Mouse (Mus musculus) fibroblast of lung, adult 2 months (primary cell): ENCODE data around the gene Cdh23.

ENCODE experiments used
- DNase-seq: peaks from one replicate; pipeline ENCODE4 v3.0.0-alpha.2; 2011; ENCODE audit warnings: low read depth

Gene Cdh23

DNA sequence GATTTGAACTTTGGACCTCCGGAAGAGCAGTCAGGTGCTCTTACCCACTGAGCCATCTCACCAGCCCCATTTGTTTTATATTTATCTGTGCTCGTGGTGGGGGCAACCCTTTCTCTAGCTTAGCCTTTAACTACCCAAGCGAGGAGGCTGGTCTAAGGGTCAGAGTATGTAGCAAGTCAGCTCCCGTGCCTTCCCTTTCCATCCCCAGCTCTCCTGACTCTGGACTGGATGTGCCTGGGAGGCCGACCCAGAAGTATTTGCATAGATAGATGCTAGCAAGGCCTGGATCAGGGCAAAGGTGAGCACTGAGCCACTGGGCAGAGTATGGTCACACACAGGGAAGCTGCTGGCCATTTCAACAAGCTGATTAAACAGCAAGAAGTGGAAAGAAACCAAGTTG is 12.5 kb upstream of the Cdh23 start:
- no peak for DNase-seq

DNA sequence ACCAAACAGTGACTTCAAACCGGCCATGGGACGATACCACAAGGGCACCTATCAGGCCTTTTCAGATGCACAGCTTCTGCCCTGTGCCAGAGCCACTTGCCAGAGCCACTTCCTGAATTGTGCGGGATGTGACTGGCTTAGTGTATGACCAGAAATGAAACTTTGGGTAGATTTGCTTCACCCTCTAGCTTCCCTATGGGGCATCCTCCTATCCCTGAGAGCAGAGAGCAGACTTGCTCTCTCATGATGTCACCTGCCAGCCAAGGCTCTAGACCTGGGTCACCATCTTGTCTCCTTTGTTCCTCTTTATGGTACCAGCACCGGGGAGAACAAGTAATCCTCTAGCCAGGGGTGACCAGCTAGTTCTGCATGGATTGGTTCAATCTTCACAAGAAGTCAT is 10.0 kb upstream of the Cdh23 start:
- DNase-seq = no peak

DNA sequence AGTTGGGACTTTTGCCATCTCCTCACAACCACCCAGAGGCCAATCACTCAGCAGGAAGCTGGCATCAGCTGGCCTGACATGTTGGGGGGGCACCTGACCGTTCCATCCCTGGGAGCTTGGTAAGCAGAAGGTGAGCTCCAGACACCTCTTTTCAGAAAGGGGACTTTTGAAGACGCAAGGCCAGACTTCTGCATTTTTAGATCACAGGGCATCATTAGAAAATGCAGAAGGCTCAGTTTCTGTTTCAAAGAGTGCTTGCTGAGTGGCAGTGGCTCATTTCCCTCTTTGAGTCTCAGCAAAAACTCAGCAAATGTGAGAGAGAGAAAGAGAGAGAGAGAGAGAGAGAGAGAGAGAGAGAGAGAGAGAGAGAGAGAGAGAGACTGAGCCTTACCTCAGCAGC is 8.8 kb upstream of the Cdh23 start:
- DNase-seq = no peak

DNA sequence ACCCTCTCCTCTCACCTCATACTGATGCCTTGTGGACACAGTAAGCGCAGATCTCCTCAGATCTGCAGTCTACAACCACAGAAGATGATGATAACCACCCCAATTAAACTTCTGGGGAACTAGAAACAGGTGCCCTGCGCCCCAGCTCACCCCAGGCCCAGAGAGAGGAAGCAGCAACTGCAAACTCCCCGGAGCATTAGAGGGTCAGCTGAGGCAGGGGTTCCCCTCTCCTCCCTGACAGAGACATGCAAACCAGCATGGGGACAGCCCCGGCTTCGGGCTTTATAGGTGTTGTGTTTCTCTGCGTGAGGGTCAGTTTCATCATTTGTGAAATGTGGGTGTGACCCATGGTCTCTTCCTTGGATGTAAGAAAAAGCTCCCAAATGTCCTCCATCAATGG is 1.5 kb upstream of the Cdh23 start:
- DNase-seq = no peak

DNA sequence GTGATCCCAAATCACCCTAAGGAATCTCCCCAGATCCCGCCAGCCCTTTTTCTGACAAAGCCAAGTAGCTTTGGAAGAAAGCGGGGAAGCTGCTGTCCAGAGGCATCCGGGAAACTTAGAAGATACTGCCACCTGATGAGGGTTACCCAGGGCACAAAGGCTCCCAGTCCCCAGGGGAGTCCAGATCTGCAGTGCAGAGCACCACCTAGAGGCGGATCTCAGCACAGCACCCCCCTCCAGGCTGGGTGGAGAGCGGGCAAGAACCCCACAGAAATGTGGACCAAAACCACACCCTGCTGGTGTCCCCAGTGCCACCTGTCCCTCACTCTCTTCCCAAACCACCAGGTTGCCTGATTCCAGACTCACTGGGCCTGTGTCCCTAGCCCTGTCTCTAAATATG is 685 bp upstream of the Cdh23 start:
- DNase-seq = no peak

DNA sequence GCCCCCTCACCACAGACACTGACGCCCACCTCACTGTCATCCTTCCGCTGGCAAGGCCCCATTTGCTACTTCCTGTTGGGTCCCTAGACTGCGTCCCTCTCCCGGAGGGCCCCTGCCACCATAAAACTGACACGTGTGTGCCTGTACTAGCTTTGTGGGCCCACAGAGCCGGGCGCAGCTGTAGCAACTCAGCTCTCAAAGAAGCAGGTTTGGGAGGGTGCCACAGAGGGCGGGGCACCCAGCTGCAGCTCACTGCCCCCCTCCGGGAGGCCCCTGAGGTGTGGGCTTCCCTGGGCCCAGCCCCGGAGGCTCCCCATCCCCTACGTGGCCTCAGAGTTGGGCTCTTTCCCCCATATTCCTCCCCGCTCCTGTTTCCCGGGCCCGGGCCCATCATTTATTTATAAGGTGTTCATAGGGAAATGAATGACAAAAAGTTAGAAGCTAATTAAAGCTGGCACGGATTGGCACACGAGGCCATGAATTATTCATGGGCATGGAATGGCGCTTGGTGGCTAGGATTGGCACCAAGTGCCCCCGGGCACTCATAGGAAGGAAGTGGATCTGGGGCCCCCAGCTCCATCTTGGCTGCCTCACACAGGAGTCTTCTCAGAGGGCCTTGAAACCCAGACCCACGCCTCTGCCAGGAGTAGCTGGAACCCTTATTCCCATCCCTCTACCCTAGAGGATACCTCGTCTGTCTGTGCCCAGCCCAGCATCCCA is 4.5 kb downstream of the Cdh23 start:
- no peak for DNase-seq

DNA sequence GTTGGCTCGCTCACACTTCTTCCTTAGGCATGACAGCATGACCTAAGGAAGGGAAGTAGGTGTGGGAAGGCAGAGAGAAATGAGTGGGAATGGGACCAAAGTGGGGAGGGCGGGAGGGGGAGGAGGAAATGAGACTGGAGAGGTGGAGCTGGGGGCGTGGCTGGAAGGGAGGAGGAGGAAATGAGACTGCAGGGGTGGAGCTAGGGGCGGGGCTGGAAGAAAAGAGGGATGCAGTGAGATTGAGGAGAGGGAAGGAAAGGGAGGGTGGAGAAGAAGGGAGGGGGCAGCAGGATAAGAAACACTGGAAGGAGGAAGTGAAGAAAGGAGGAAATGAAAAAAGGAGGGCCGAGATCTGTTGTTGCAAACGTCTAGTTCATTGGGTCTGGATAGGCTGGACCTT is 5.3 kb downstream of the Cdh23 start:
- DNase-seq = no peak

DNA sequence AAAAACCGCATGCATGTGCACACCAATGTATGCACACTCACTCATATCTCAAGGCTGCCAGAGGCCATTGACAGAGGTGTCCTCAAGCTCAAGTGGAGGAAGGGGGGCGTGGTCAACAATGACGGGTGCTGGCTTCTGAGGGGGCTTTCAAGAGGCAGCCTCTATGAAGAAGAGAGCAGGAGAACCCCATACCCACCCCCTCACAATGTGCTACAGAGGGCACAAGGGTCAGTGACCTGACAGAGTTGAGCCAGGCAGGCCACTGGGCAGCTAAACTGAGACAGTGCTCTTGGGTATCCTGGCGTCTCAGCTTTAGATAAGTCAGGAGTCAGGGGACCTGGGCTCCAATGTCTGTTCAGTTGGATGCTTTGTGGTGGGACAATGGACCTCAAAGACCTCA is 6.9 kb downstream of the Cdh23 start:
- DNase-seq = no peak

DNA sequence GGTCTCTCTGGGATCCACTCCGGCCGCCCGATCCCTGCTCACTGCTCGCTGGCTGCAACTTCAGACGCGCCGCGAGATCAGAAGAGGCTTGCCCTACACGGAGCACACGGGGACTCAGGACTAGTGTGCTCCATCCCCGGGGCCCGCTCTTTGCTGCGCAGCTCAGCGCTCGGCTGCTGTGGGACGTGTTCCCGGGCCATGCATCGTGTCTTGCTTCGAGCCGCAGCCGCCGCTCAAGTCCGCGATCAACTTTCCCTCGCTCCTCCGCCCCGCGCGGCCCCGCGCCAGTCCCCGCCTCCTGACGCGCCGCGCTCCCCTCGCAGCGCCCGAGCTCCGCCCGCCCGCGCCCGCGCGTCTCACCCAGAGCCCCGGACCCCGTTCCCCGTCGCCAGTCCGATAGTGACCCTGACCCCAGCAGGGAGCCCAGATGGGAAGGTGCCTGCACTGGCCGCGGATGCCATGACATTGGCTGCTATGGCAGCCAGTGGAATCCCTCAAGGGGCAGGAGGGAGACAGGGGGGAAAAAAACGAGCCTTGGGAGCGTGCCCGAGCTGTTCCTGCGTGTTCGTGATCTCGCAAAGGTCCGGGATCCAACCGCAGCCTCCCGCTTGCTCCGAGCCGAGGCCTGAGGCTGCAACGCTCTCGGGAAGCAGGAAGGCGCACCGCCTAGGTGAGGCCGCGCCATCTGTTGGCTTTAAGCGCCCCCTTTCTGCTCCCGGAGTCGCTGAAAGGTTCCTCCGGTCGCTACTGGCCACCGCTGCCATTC is 9.1 kb downstream of the Cdh23 start:
- DNase-seq = no peak

DNA sequence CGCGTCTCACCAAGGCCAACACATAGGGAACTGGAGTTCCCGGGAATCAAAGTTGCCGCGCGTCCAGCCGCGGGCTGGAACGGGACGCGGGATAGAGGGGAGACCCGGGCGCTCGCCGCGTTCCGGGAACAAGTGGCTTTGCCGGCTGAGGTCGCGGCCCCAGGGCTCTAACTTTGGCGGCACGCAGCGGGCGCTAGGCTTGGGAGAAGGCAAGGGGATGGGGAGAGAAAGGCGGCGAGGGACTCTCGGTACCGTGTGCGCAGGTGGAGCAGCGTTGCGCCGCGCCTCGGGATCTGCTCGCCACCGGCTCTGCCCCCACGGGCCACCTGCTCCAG is 9.7 kb downstream of the Cdh23 start:
- DNase-seq = no peak

DNA sequence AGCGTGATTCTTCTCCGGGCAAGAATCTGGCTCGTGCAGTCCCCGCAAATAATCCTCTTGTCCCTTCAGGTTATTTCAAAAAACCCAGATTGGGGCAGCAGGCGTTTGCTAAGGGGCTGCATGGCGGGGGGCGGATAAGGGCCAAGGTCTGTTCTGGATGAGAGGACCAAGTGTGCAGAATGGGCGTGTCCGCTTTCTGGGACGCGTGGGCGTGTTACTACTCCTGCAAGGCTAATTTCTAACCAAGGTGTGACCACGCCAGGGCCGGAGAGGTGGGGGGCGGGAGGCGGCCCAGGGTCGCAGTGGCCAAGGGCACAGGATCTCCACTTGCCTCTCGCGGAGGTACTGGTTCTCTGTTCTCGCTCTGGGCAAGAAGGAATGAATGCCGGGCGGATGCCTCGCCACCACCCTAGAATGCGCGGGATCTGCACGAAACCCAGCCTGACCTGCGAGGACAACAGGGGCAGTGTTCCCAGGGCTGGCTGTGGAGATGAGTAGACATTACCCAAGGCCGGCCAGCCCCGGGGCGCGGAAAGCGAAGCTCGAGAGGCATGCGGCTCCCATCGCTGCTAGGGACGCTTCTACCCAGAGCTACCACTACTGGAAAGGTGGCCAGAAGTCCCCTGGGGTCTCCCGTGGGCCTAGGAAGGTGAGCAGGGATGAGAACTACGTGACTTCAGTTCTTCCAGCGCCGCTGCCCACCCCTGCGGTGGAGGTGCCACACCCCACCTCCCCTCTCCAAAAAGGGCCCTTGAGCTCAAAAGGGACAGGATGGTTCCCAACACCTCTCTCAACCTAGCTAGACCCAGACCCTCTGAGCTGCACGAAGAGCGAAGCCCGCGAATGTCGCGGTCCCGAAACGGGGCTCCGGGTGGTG is 10.3 kb downstream of the Cdh23 start:
- no peak for DNase-seq

DNA sequence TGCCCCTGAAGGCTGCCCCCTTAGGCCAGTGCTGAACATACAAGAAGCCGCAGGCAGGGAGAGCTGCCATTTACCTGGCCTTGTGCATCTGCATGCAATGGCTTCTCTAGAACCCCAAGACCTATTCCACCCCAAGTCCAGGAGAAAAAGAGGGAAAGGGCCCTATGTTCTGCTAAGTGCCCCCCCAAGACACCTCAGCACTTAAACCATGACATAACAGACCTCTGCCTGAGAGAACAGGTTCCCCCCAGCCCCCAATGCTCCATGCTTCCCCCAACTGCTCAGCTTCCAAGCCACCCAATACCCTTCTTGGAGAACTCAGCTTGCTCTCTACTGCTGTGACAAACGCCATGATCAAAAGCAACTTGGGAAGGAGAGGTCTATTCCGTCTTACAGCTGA is 17.4 kb downstream of the Cdh23 start:
- no peak for DNase-seq

DNA sequence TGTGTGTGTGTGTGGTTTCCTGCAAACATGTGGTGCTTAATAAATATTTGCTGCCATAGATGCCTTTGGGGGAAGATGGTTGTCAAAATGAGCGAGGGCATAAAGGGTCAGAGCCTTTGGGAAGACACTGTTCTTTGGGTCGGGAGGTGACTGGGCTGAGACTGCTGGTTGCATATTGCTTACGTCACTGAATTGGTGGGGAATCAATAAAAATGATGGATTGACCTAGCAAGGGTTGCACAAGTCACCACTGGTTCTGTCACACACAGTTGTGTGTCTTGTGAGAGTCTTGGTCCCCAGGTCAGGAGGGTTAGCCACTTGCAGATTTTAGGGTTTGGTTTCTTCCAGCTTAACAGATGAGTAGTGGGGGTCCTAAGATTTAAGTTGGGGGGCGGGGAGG is 19.0 kb downstream of the Cdh23 start:
- DNase-seq = no peak

DNA sequence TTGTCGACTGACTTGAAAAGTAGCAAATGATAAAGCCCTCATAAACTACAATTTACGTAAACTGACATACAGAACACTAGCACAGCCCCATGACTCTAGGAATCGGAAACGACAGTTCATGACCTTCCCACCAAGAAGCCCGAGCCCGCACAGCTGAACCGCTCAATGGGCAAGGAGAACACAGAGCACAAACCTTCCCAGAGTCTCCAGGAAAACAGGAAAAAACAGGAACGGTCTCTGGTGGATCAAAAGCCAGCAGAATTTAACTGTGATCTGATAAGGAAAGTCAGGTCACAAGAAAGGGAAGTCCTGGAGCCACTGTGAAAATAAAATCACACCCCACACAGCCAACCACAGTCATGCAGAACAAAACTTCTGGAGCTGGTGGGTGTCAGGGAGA is 26.1 kb downstream of the Cdh23 start:
- no peak for DNase-seq

DNA sequence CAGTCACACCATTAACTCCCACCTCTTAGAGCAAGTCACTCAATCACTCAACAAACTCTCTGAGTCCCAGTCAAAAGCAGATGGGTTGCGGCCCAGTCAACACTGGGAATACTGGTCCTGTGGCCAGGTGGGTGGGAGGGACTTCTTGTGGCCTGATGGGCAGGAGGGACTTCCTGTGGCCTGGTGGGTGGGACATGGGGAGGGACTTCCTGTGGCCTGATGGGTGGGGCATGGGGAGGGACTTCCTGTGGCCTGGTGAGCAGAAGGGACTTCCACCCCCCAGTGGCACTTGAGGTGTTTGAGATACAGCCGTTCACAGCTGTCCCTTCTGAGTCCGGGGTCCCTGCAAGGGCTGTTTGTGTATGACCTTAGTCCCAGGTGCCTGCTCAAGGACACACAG is 27.7 kb downstream of the Cdh23 start:
- DNase-seq = no peak

DNA sequence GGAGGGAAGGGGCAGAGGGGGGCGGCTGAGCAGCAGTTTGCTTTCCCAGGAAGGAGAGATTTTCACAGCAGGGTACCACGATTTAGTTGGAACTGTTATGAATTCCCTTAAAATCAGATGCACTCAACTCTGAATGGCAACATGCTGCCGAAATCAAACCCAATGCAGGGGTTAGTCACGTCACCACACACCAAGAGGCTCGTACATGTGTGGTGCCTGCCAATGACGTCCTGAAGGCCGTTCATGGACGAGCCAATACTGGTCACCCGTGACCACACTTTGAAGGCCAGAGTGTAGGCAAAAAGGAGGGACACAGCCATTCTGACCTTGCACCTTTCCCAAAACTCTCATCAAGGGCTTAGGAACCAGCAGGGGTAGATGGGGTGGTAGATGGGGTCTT is 35.3 kb downstream of the Cdh23 start:
- DNase-seq = no peak

DNA sequence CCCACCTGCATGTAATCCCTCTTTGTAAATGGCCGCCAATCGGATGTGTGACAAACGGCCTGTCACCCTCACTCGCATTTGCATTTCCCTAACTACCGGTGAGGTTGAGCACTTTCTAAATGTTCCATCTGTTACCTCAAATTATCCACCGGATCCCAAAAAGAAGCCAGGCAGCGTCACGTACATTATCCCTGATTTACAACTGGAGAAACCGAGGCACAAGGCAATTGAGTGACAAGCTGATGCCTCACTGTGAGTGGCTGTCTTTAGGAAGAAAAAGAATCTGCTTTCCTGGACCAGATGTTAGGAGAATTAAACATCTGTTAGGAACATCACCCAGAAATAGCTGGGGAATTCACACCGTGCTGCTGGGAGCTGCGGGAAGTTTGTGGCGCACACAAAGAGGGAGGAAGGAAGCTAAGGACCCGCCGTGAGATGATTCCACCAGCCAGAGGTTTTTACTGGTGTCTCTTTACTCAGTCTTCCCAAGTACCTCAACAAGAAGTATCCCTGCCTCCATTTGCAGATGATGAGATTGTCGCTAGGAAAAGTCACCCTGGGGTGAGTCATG is 36.8 kb downstream of the Cdh23 start:
- no peak for DNase-seq

DNA sequence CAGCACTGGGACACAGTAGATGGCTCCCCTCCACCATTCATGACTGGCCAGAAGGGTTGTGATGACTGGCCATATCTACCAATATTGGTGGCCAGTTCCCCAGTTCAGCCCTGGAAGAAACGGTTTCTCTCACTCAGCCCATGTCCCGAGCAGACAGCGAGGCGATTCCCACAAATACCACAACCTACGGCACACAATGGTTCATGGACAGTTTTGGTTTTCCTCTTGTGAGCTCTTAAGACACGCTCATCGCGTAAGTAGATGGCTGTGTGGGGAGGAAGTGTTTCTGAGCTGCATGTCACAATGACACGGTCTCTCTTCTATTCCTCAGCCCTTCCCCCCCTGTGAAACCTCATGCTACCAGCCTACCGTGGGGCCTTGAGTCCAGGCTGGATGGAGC is 38.1 kb downstream of the Cdh23 start:
- no peak for DNase-seq

DNA sequence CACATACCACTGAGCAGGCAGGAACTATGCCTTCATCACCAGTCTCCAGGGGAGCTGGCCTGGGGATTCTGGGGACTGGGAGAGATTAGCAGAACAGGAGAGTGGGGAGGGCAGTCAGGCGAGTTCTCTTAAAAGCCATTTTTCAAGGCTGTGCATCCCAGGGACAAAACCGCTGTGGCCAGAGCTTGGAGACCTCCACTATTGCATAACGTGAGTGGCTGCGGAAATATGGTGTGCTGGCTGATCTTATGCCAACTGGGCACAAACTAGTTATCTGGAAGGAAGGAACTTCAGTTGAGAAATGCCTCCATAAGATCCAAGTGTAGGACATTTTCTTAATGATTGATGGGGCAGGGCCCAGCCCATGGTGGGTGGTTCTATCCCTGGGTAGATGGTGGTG is 42.6 kb downstream of the Cdh23 start:
- no peak for DNase-seq

DNA sequence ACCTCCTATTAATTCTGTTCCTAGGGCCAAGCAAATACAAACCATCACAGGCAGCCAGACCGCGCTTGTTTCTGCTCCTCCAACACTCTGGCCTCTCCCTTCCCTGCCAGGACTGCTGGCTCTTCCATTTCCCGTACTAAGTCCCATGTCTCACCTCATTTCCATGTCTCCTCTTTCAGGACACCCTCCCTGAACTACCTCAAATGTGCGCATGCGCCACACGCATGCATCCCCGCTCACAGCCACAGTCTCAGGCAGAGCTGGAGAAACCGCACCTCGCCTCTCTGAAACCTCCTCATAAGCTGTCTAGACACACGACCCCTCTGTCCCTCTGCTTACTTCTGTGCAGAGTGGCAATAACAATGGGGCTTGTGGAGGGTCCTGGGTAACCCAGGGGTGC is 43.2 kb downstream of the Cdh23 start:
- no peak for DNase-seq

DNA sequence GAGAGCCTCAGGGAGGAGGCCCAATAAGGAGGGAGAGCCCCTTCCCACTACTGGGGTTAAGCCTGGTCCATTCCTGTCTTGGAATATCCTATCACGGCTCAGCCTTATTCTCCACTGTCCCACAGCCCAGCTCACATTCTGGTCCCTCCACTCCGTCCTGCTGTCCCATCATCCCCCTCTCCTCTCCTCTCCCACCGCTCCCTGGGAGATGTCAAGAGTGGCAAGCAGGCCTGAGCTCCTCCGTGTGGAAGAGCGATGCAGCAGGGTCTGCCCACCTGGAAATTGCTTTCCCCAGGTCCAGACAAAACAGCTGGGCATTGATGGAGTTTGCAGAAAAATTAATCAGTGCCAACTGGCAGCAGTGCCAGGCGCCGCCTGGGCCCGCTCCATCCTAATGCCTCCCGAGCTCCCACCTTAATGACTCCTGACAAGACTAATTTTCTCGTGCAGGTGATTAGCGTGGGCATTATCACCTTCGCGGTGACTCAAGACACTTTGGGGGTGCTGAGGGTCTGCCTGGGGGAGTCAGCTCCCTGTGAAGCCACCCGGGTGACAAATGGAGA is 52.1 kb downstream of the Cdh23 start:
- no peak for DNase-seq

DNA sequence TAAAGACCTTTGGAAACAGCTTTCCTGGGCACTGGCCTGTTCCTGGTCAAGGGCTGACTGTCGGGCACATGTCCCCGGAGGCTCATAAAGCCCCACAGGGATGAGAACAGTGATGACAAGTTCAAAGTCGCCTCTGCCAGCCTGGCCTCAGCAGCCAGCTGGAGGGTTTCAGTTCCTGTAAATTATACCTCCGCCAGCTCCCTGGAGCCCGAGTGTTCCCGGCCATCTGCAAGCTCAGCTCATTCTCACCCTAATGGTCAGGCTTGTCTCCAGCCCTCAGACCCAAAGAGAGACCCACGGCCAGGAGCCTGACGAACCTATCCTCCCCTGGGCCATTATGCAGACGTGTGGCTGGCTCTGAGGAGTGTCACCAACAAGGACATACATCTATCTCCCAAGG is 57.0 kb downstream of the Cdh23 start:
- DNase-seq = no peak
